Mouse (Mus musculus): ENCODE measurements around the gene Ttbk2.
A peak's percentile ranks its signal among the peaks of the same experiment; 100 is the strongest.

Gene Ttbk2

GRCm38 (mm10) chr2:120850424-120851082 lies at the start of gene Ttbk2:
TSS of gene Ttbk2 (minus strand) at chr2:120850604.
- peak; percentile 98 for DNase-seq (ENCODE audit: low spot score in 2 of 2)

GRCm38 (mm10) chr2:120896361-120896760 lies 46.0 kb upstream of the Ttbk2 start:
- DNase-seq (ENCODE audit: low spot score in 2 of 2) = no peak

- DNase-seq (ENCODE audit: low spot score in 2 of 2) = no peak
These were observed 37.2 kb upstream of the Ttbk2 start for GRCm38 (mm10) chr2:120887601-120888000.

GRCm38 (mm10) chr2:120873192-120873591 lies 22.8 kb upstream of the Ttbk2 start:
- DNase-seq (ENCODE audit: low spot score in 2 of 2) = no peak

GRCm38 (mm10) chr2:120871447-120872336 lies 21.3 kb upstream of the Ttbk2 start:
- no peak for DNase-seq (ENCODE audit: low spot score in 2 of 2)

GRCm38 (mm10) chr2:120867336-120867735 lies 16.9 kb upstream of the Ttbk2 start:
- no peak for DNase-seq (ENCODE audit: low spot score in 2 of 2)

GRCm38 (mm10) chr2:120866561-120866960 lies 16.2 kb upstream of the Ttbk2 start:
- no peak for DNase-seq (ENCODE audit: low spot score in 2 of 2)

- DNase-seq (ENCODE audit: low spot score in 2 of 2) = no peak
These were observed 13.0 kb upstream of the Ttbk2 start for GRCm38 (mm10) chr2:120863389-120863788.

- no peak for DNase-seq (ENCODE audit: low spot score in 2 of 2)
These were observed 10.3 kb upstream of the Ttbk2 start for GRCm38 (mm10) chr2:120860699-120861098.

GRCm38 (mm10) chr2:120858131-120858530 lies 7.7 kb upstream of the Ttbk2 start:
- DNase-seq (ENCODE audit: low spot score in 2 of 2) = no peak

- DNase-seq (ENCODE audit: low spot score in 2 of 2) = no peak
These were observed 2.7 kb upstream of the Ttbk2 start for GRCm38 (mm10) chr2:120853151-120853550.

GRCm38 (mm10) chr2:120852626-120853025 lies 2.2 kb upstream of the Ttbk2 start:
- no peak for DNase-seq (ENCODE audit: low spot score in 2 of 2)

- no peak for DNase-seq (ENCODE audit: low spot score in 2 of 2)
These were observed 668 bp downstream of the Ttbk2 start, which contains the start of gene Cdan1 for GRCm38 (mm10) chr2:120849449-120850423. TSS of gene Cdan1 (minus strand) at chr2:120850128.

- no peak for DNase-seq (ENCODE audit: low spot score in 2 of 2)
These were observed 5.1 kb downstream of the Ttbk2 start for GRCm38 (mm10) chr2:120845280-120845679.

GRCm38 (mm10) chr2:120843990-120844389 lies 6.4 kb downstream of the Ttbk2 start:
- DNase-seq (ENCODE audit: low spot score in 2 of 2) = no peak

GRCm38 (mm10) chr2:120841211-120841610 lies 9.2 kb downstream of the Ttbk2 start:
- DNase-seq (ENCODE audit: low spot score in 2 of 2) = no peak

GRCm38 (mm10) chr2:120835167-120835566 lies 15.2 kb downstream of the Ttbk2 start:
- DNase-seq (ENCODE audit: low spot score in 2 of 2) = no peak

- DNase-seq (ENCODE audit: low spot score in 2 of 2) = no peak
These were observed 23.3 kb downstream of the Ttbk2 start for GRCm38 (mm10) chr2:120826936-120827638.

- DNase-seq (ENCODE audit: low spot score in 2 of 2) = no peak
These were observed 80.0 kb downstream of the Ttbk2 start for GRCm38 (mm10) chr2:120770265-120770935.

- no peak for DNase-seq (ENCODE audit: low spot score in 2 of 2)
These were observed 88.5 kb downstream of the Ttbk2 start for GRCm38 (mm10) chr2:120761922-120762321.
